Mouse (Mus musculus): Measurements from ENCODE around the gene Scel.

Gene Scel

GRCm38 (mm10) chr14:103653800-103654199 is 140.7 kb downstream of the Scel start:
- no peak for DNase-seq

GRCm38 (mm10) chr14:103655448-103655847 is 142.3 kb downstream of the Scel start:
- DNase-seq: no peak

GRCm38 (mm10) chr14:103657876-103658275 is 144.7 kb downstream of the Scel start:
- no peak for DNase-seq

Measured in right cerebral cortex, postnatal 25 days (tissue).